Mouse (Mus musculus) splenic B cell, adult 2 months (primary cell): Measurements from ENCODE around the gene Slc39a11.

ENCODE experiments used
- DNase-seq: peaks from one replicate; pipeline ENCODE4 v3.0.0-alpha.2; 2011; ENCODE audit warnings: low read depth, low spot score
- H3K27me3 ChIP-seq: 2 replicates; pipeline ENCODE4 v1.6.1; 2012; ENCODE audit warnings: mild to moderate bottlenecking, low read length, moderate library complexity, mixed read lengths; ENCODE audit not compliant: control insufficient read depth, poor library complexity, insufficient read depth, severe bottlenecking
- H3K36me3 ChIP-seq: 2 replicates; pipeline ENCODE4 v1.6.1; 2012; ENCODE audit warnings: mild to moderate bottlenecking, low read length, moderate library complexity, mixed read lengths; ENCODE audit not compliant: control insufficient read depth, poor library complexity, insufficient read depth, severe bottlenecking

Slc39a11 gene

DNA sequence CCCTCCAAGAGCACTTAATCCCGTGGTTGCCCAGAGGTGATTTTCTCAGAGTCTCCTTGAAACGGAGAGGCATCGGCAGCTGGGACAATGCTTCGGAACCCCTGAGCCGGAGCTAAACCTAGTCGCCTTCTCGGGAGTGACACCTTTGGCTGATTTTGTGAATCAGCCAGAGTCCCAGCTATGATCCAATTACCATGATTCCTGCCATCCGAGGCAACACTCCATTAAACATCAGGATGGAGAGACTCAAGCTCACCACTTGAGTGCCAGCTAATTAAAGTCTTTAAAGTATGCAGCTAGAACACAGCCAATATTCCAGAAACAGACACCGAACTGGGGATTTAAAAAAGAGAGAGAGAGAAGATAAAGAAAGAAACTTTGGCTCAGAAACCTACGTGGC is 136.9 kb downstream of the Slc39a11 start:
- Histone ChIP-seq H3K27me3 (no peaks in the 10 kb centered on the region), H3K36me3 (no peaks in the 10 kb centered on the region)
- no peak for DNase-seq

DNA sequence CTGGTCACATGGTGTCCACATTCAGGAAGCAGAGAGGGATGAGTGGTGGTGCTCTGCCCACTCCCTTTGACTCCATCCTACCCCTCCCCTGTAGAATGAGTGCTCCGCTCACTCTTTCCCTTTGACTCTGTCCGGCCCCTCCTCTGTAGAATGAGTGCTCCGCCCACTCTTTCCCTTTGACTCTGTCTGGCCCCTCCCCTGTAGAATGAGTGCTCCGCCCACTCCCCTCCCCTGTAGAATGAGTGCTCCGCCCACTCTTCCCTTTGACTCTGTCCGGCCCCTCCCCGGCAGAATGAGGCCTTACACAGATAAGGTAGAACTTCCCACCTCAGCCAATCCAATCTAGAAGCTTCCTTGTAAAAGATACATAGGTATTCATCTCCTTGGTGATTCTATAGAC is 137.7 kb downstream of the Slc39a11 start:
- no peak for DNase-seq
- H3K27me3 ChIP-seq: no peaks in the 10 kb centered on the region
- no peaks in the 10 kb centered on the region for H3K36me3 ChIP-seq

DNA sequence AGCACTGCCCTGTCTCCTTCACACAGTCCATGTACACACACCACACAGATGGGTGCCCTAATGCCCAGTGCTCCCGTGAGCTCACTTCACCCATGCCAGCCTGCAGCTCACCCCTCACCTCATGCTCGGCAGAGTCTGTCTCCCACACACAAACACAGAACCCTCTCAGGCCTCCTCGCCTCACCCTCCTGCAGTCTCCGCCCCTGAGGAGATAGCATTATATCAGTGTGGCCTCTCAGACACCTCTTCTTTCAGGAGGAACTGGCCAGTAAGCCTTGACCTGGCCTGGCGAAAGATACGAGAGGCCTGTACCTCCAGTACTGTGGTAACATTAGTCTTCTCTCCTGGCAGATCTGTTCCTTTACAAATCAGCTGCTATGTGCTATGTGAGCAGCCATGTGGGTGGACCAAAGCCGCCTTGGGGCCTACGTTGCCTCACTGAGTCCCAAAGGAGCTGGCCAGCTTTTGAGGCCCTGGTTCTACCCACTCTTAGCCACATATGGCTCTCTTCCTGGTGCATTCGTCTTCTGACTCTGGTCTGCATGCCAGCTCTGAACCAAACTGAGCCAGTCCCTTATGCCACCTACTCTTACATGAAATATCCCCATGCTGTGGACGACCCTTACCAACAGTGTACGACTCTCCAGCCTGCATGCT is 138.8 kb downstream of the Slc39a11 start:
- H3K36me3 ChIP-seq: no peaks in the 10 kb centered on the region
- no peaks in the 10 kb centered on the region for H3K27me3 ChIP-seq
- DNase-seq: no peak

DNA sequence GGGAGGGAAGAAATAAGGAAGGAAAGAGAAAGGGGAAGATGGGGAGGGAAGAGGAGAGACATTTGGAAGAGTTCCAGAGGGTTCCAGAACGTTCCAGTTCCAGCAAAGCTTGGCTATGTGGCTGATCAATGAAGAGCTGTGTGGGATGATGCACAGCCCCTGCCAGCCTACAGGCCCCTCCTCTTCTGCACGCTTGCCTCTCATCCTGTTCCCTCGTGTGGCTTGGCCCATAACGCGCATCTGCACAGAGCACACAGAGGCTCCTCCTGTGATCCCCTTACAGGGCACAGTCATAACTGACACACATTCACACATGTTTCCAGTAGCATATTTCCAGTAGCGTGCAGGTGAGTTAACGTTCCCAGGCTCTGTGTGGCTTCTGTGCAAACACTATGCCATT is 139.6 kb downstream of the Slc39a11 start:
- no peak for DNase-seq
- H3K36me3 ChIP-seq: no peaks in the 10 kb centered on the region
- no peaks in the 10 kb centered on the region for H3K27me3 ChIP-seq

DNA sequence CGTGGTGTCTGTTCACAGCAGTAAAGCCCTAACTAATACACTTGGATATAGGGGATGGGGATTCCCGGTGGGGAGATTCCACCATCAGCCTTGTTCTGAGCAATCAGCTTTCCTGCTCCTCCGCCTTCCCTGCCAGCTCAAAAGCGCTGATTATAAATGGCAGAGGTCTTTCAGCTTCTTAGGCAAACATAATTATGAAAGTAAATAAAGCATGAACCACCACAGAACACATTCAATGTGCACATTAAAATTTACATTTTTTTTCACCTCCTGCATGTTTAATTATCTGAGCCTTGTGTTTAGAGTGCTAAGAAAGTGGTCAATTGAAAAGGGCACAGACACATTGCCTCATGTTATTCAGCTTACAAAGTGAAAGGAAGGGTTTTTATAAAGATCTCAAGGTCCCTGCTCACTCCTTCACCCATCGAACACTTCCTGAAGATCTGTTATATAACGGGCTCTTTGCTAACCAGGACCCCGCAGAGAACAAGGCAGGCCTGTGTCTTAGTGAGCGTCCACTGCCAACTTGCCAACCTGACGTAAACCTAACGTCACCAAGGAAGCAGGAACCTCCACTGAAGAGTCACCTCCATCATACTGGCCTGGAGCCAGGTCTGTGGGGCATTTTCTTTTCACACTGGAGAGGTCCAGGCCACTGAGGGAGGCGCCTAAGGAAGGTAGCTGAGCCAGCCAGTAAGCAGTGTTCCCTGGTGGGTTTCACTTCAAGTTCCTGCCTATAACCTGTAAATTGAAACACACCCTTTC is 142.0 kb downstream of the Slc39a11 start:
- DNase-seq: peak; percentile 33
- no peaks in the 10 kb centered on the region for H3K36me3 ChIP-seq

DNA sequence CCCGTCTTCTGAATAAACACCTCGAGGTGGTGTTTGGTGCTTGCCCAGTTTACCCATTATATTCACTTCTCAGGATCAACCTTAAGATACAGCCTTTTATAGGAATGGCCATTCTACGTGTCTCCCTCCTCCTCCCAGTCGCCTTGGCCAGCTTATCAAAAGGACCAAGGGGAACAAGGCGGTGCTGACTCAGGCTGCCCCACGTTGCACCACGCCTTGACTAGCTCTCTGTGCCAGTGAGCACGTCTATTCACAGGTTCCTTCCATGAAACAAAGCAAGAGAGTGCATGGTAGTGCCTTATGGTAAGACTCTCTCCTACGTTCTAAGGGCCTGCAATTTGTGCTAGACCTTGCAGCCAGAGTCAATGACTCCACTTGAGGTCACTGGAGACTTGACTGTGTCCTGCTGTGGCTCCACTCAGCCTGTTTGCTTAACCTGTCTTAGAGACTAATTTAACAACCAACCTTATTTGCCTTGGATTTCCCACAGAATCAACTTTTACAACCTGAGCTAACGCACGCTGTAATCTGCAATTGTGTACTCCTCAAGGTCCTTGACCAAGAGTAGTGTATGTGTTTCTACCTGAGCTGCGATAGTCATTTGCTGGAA is 144.2 kb downstream of the Slc39a11 start:
- no peaks in the 10 kb centered on the region for H3K27me3 ChIP-seq
- no peaks in the 10 kb centered on the region for H3K36me3 ChIP-seq
- no peak for DNase-seq

More for the DNA sequence above, 142.0 kb downstream of the Slc39a11 start:
- H3K27me3 ChIP-seq: no peaks in the 10 kb centered on the region

DNA sequence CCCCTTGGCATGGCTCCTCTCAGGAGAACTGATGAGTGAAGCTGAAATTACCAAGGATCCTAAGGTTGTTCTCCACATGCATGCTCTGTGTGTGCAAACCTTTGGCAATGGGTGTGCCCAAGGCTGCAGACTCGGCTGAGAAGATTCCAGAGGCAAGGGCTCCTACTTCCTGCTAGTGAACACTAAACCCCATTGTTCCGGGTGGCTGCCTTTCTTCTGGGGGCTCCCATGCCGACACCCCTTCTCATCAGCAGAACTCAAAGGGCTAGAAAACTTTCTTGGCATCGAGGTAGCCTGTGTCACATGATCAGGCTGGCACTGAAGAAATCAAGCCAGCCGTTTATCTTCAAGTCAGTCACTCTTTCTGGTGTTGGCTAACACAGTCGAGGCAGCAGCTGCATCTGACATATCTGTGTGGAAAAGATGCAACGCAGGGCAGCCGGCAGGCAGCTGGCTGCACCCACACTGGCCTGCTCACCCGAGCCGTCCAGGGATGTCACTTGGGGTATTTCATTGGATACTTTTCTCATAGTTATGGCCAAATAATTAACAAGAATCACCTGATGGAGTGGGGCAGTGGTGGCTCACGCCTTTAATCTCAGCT is 145.3 kb downstream of the Slc39a11 start:
- H3K27me3 ChIP-seq: no peaks in the 10 kb centered on the region
- no peak for DNase-seq
- H3K36me3 ChIP-seq: no peaks in the 10 kb centered on the region

DNA sequence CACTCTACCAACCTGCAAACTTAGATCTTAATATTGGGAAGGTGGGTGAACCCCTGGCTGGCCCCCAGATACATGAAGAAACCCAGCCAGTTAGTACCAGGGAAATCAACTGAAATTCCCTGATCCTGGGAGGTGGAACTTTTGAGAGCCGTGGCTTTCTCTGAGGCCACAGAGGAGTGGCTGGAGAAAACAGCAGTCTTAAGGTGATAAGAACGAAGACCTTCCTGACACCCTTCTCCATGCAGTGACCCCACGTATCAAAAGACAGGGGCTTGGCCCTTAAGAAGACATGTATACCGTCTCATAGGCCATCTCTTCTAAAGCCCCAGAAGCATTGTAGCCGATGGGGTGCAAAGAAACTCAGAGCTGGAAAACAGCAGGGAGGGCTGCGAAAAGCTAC is 146.9 kb downstream of the Slc39a11 start:
- no peaks in the 10 kb centered on the region for H3K36me3 ChIP-seq
- H3K27me3 ChIP-seq: no peaks in the 10 kb centered on the region
- no peak for DNase-seq

DNA sequence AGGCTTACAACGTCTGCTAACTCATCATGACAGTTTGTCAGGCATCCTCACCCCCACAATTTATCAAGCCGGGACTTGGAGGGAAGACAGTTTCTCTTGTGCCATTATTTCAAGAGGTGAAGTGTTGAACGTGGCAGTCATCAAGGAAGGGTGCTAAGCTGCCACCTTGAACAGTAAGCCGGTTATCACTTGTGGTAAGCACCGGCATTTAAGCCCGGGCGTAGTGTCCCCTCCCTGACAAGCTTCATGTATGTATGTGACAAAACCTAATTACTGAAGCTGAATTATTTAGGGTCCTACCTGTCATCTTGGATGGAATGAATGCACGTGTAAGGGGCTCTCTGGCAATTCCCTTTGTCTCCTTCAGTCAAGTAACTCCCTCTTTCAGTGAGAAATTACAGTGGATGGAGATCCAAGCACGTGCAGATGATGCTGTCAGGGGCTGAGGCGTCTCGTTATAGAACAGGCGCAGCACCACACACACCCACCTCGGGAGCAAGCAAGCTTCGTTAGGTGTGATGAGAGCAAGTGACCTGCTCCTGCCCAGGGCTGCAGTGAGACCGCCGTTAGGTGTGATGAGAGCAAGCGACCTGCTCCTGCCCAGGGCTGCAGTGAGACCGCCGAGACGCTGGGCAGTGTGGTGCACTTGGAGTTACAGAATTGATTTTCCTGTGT is 149.1 kb downstream of the Slc39a11 start:
- no peak for DNase-seq
- Histone ChIP-seq H3K27me3 (no peaks in the 10 kb centered on the region), H3K36me3 (no peaks in the 10 kb centered on the region)

DNA sequence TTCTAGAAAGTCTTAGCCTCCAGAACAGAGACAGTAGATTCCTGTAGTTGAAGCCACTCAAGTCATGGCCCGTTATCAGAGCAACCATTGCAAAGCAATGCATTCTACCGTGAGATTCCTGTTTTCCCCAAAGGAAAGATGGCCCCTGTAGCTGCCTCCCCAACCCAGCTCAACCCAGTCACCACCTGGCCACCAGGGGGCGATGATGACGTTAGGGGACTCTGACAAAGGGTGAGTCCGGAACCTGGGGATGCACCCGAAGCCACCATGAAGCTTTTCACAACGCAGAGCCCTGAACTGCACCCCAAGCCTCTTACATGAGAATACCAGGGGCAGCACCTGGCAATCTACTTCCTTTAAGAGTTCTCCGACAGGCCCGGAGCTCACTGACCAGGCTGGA is 151.0 kb downstream of the Slc39a11 start:
- Histone ChIP-seq H3K36me3 (no peaks in the 10 kb centered on the region), H3K27me3 (no peaks in the 10 kb centered on the region)
- DNase-seq: peak; percentile 69

DNA sequence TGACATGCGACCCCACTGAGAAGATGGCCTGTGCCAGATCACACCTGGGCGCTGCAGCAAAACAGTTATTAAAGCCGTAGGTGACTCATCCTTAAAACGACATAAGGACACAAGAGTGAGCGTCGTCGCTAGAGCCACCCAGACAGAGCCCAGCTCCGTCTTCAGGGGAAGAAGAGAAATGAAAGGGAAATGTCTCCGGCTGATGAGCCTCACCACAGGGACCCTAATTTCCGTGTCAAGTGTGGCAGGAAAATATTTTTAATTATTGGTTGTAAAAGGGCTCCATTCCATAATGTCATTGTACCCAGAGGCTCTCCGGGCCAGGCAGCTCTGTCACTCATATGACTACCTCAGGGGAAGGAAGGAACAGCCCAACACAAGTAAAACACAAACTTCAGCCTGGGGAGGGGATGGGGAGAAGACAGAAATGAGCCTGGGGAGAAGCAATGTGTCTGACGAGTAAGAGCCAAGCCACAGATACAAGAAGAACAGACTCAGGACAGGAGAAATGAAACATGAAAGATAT is 155.8 kb downstream of the Slc39a11 start:
- no peaks in the 10 kb centered on the region for H3K36me3 ChIP-seq
- no peak for DNase-seq
- no peaks in the 10 kb centered on the region for H3K27me3 ChIP-seq

DNA sequence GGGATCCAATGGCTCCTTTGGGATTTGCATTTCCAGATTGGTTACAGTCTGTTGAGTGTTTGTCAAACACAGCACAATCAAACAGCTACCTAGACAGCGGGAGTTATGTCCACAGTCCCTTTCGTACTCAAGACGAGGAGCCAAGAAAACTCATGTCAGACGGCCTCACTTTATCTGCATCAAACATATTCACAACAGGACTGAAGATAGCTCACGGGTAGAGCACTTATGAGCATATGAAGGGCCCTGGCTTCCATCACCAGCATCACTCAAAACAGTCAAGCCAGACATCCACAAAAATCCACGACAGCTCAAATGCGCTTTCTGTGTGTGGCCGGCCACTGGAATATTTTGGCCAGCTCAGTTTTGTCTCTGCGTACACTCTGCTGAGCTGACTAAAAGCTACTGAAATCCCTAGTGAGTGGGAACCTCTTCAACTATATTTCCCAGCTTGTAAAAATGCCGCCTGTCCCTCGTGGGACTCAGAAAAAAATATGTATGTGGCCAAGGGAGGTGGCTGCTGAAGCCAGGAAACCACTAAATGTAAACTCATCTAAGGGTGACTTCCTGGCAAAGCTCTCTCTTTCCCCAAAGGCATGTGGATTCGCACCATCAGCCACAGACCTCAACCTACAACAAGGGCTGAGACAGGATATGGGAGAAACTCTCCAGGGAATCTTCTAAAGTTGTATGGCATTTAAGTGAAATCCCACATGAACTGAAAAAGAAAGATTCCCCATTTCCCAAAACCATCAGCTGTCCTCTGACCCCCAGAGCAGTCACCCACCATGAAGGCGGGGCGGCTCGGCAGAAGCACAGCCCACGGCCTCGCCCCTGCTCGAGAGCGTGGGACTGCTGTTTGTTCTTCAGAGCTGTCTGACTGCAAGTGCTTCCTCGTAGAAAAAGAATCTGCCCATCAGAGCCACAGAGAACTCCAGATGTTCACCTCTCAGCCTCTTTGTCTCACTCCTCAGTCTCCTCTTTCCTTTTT is 159.1 kb downstream of the Slc39a11 start:
- no peaks in the 10 kb centered on the region for H3K27me3 ChIP-seq
- DNase-seq: no peak
- no peaks in the 10 kb centered on the region for H3K36me3 ChIP-seq

DNA sequence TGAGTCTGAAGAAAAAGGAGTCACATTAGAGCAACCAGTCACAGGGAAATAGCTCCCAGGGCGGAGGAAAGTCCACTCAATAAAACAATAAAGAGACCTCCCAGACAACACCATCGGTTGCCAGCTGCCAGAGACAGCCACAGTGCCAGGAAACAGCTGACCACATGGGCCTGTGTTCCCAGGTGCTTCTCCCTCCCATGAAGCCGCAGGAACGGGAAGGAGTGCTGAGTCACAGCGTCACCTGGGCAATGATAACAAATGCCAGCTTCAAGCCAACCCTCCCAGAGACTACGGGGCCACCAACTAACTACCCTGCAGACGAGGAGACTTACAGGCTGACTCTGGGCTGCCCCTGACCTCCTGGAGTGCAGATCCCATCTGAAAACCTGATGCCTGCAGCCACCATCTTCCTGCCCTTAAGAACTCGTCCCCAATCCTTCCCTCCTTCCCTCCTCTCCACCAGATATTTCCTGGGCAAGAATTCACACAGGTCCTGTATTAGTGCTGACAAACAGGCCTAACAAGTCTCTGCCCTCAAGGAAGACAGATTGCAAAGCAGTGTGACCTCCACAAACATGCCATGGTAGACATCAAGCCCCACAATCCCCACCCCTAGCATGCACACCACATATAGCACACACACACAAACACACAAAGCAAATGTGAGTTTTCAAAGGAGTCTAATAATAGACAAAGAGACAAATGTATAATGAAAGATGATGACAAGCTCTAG is 162.1 kb downstream of the Slc39a11 start:
- no peaks in the 10 kb centered on the region for H3K27me3 ChIP-seq
- no peak for DNase-seq
- H3K36me3 ChIP-seq: no peaks in the 10 kb centered on the region
